Mouse (Mus musculus) heart, postnatal 0 days (tissue): ENCODE results near the gene Plekha8. TPM values are rescaled to one million over a fixed set of nuclear protein-coding genes. Genes with fewer than 3 reads are reported as not detected.

ENCODE experiments used
- ATAC-seq: fragments of 200-750 bp; cut with Nextera tagmentation; 2 replicates; pipeline ENCODE4 v1.8.0; 2017; ENCODE audit warnings: low read depth, moderate number of reproducible peaks, moderate library complexity; ENCODE audit not compliant: insufficient read depth
- DNase-seq: peaks from one replicate; pipeline ENCODE4 v3.0.0-alpha.2; 2016; ENCODE audit warnings: low spot score
- H3K27ac ChIP-seq: fragments of 300-500 bp; sonication (generic); 2 replicates; pipeline ENCODE4 v1.5.1; 2014; ENCODE audit warnings: low read depth, mild to moderate bottlenecking
- H3K27me3 ChIP-seq: fragments of 300-500 bp; sonication (generic); 2 replicates; pipeline ENCODE4 v1.6.1; 2014; ENCODE audit warnings: low read length, mixed read lengths; ENCODE audit not compliant: control insufficient read depth, insufficient read depth
- H3K36me3 ChIP-seq: fragments of 300-500 bp; sonication (generic); replicated peaks from 2 replicates; pipeline ENCODE4 v1.6.1; 2014; ENCODE audit warnings: low read length, mixed read lengths; ENCODE audit not compliant: control insufficient read depth, insufficient read depth
- H3K4me1 ChIP-seq: fragments of 300-500 bp; sonication (generic); 2 replicates; pipeline ENCODE4 v1.6.1; 2014; ENCODE audit warnings: antibody characterized with exemption; ENCODE audit not compliant: control insufficient read depth, insufficient read depth
- H3K4me2 ChIP-seq: fragments of 300-500 bp; sonication (generic); 2 replicates; pipeline ENCODE4 v1.6.1; 2014; ENCODE audit warnings: low read depth, mild to moderate bottlenecking, low read length, moderate library complexity
- H3K4me3 ChIP-seq: fragments of 300-500 bp; sonication (generic); 2 replicates; pipeline ENCODE4 v1.5.1; 2014; ENCODE audit warnings: low read depth, low read length
- H3K9ac ChIP-seq: fragments of 300-500 bp; sonication (generic); replicated peaks from 2 replicates; pipeline ENCODE4 v1.6.1; 2014; ENCODE audit warnings: low read depth, low read length, mixed read lengths
- H3K9me3 ChIP-seq: fragments of 300-500 bp; sonication (generic); replicated peaks from 2 replicates; pipeline ENCODE4 v1.6.1; 2016; ENCODE audit warnings: low read length; ENCODE audit not compliant: control insufficient read depth
- CTCF ChIP-seq: IDR thresholded peaks from 2 replicates; pipeline ENCODE4 v1.5.1; 2016; ENCODE audit warnings: antibody characterized with exemption, control low read depth, low read depth
- EP300 ChIP-seq: IDR thresholded peaks from 2 replicates; pipeline ENCODE4 v1.6.1; 2016; ENCODE audit warnings: antibody characterized with exemption, low read depth
- WGBS: fragments of 180-500 bp; shearing (Covaris S2); extraction: QIAGEN DNeasy Blood & Tissue Kit; methylation state at CpG from one replicate; pipeline ENCODE4 v1.1.7; 2014; 5-methylcytosine and 5-hydroxymethylcytosine counted together
- polyA plus RNA-seq: library from polyadenylated mRNA; unstranded; fragments of >200 nt; fragmentation: Nextera tagmentation; extraction: Ambion mirVana; gene quantifications from 2 replicates; pipeline ENCODE4 v1.2.1, GENCODE M21; 2015
- total RNA-seq: library from RNA; depleted of rRNA; stranded (reverse); fragments of >200 nt; gene quantifications from 2 replicates; pipeline ENCODE4 v1.2.3, GENCODE M21; 2014; ENCODE audit warnings: low replicate concordance

Gene Plekha8
- total and polyA plus RNA-seq, 2 experiments from 2014 or later, result 5.3 to 10.0 TPM

GRCm38 (mm10) chr6:54680891-54681745, 86.2 kb downstream of the Plekha8 start, which contains the start of gene Mturn:
TSS of gene Mturn (plus strand) at chr6:54681624.
- Histone ChIP-seq H3K4me2 (peak within 1 kb of the TSS; percentile 95), H3K36me3 (no peaks in the 10 kb centered on the region), H3K9me3 (no peaks in the 10 kb centered on the region), H3K4me3 (peak within 1 kb of the TSS; percentile 75), H3K27ac (peak within 1 kb of the TSS; percentile 65), H3K4me1 (peaks cover 15% of the 10 kb centered on the region), H3K9ac (peak within 1 kb of the TSS; percentile 66), H3K27me3 (peaks cover 6% of the 10 kb centered on the region; the same call in 1 of the 2 replicates)
- ATAC-seq (peak; percentile 98), DNase-seq (peak; percentile 92)
- WGBS, result 3% methylated on average over 40 of the region's 48 CpGs
- TF ChIP-seq CTCF (no peak), EP300 (no peak)

DNA sequence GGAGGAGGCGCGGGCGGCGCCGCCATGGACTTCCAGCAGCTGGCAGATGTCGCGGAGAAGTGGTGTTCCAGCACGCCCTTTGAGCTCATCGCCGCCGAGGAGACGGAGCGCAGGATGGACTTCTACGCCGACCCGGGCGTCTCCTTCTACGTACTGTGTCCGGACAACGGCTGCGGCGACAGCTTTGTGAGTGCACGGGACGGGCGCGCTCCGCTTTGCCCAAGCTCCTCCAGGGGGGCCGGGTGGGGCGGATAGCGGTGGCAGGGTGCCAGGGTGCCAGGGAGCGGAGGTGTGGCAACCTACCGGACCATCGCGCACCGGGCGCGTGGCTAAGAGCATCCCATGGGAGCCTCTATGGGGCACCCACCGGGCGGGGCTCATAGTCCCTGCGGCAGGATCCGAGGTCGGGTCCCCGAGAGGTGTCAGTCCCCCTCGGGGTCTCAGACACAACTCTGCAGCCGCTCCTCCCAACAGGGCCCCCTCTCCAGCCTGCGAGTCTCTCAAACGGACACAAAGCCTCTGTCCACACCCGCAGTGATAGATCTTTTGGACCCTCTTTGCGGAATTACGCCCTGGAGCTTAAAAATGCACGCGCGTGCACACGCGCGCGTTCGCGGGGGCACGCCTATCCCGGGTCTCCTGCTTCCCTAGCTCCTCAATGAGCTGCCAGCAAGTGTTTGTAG, 87.0 kb downstream of the Plekha8 start:
- ATAC-seq (peak; percentile 66; the same call in 1 of the 2 replicates), DNase-seq (no peak)
- TF ChIP-seq CTCF (no peak), EP300 (no peak)
- Histone ChIP-seq H3K9ac (peak overlapping the region; percentile 66), H3K9me3 (no peaks in the 10 kb centered on the region), H3K4me3 (peak overlapping the region; percentile 75), H3K4me1 (peaks cover 15% of the 10 kb centered on the region), H3K27ac (peak overlapping the region; percentile 65), H3K4me2 (peak overlapping the region; percentile 95), H3K27me3 (peaks cover 6% of the 10 kb centered on the region; the same call in 1 of the 2 replicates), H3K36me3 (no peaks in the 10 kb centered on the region)
- WGBS, result under 1% methylated on average over 60 of the region's 61 CpGs

- Histone ChIP-seq H3K36me3 (no peaks in the 10 kb centered on the region), H3K4me3 (no peak overlapping the region), H3K4me1 (peaks cover 15% of the 10 kb centered on the region), H3K27ac (no peak overlapping the region), H3K9ac (no peak overlapping the region), H3K9me3 (no peaks in the 10 kb centered on the region), H3K27me3 (peaks cover 6% of the 10 kb centered on the region; the same call in 1 of the 2 replicates), H3K4me2 (no peak overlapping the region)
- no peak for ATAC-seq
- no peak for DNase-seq
- 80% methylated on average over 4 of the region's 4 CpGs for WGBS
- TF ChIP-seq CTCF (no peak), EP300 (no peak)
These were observed 89.2 kb downstream of the Plekha8 start for GRCm38 (mm10) chr6:54684085-54684484.

GRCm38 (mm10) chr6:54685103-54685502, 90.2 kb downstream of the Plekha8 start:
- Histone ChIP-seq H3K4me2 (no peak overlapping the region), H3K4me3 (no peak overlapping the region), H3K9me3 (no peaks in the 10 kb centered on the region), H3K9ac (no peak overlapping the region), H3K36me3 (no peaks in the 10 kb centered on the region), H3K4me1 (peaks cover 15% of the 10 kb centered on the region), H3K27ac (no peak overlapping the region), H3K27me3 (peaks cover 6% of the 10 kb centered on the region; the same call in 1 of the 2 replicates)
- TF ChIP-seq EP300 (no peak), CTCF (no peak)
- DNase-seq (no peak), ATAC-seq (no peak)
- 72% methylated on average over 5 of the region's 5 CpGs for WGBS

DNA sequence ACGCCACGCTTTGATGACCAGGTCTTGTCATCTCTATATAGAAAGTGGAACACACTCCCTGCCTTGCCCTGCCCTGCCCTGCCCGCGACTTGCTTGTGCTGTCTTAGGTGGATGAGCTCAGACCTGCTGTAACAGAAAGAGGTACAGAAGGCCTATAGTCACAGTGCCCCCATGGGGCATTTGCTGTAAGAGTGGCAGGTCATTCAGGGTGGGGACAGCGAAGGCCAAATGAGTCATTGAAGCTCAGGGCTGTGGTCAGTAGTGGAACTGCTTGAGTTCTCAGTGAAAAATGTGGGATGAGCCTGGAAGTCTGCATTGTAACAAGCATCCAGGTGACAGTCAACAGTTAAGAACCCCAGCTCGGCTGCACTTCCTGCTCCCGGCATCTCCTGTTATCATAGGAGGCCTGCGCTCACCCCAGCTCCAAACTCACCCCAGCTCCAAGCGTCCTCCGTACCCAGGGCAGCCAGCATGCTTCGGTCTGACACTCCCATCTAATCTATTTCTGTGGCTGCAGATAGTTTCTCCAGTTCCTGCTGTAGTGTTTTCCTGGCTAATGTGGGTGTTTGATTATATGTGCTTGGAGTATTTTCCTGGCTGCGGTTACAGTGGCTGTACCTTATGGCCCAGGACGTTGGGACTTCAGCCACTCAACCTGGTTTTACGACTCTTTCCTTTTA, 90.9 kb downstream of the Plekha8 start:
- no peak overlapping the region for H3K4me2 ChIP-seq

More for the DNA sequence above, 90.9 kb downstream of the Plekha8 start:
- Histone ChIP-seq H3K9ac (no peak overlapping the region), H3K27ac (no peak overlapping the region), H3K4me3 (no peak overlapping the region), H3K9me3 (no peaks in the 10 kb centered on the region), H3K27me3 (peaks cover 6% of the 10 kb centered on the region; the same call in 1 of the 2 replicates), H3K36me3 (no peaks in the 10 kb centered on the region), H3K4me1 (peaks cover 11% of the 10 kb centered on the region)
- TF ChIP-seq CTCF (no peak), EP300 (no peak)
- DNase-seq, result no peak
- WGBS, result 53% methylated on average over 14 of the region's 14 CpGs
- ATAC-seq, result no peak
